Mouse (Mus musculus): ENCODE data around the gene Gm49325.

DNA sequence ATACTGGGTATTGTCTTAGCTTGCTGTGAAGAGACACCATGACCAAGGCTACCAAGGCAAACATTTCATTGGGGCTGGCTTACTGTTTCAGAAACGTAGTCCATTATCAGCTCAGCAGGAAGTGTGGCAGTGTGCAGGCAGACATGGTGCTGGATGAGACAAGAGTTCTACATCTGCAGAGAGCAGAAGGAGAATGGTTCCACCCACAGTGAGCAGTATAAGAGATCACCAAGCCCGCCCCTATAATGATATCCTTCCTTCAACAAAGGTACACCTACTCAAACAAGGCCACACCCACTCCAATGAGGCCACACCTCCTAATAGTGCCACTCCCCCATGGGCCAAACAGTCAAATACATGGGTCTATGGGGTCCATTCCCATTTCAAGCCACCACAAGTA, 44.5 kb upstream of the Gm49325 start:
- TF ChIP-seq CTCF (conservative IDR thresholded peaks at IDR 0.05; ENCODE audit: low read length) (no peak), POU5F1 (IDR thresholded peaks at IDR 0.05; ENCODE audit: borderline replicate concordance, low read length) (no peak)

All from E14TG2a.4 (cell line).